Mouse (Mus musculus) liver, embryonic 13.5 days (tissue): ENCODE measurements around the gene Podn. TPM values are rescaled to one million over a fixed set of nuclear protein-coding genes. Genes with fewer than 3 reads are reported as not detected.

ENCODE experiments used
- ATAC-seq: fragments of 200-750 bp; cut with Nextera tagmentation; 2 replicates; pipeline ENCODE4 v1.8.0; 2017; ENCODE audit warnings: low read depth, mild to moderate bottlenecking, moderate number of reproducible peaks, moderate library complexity
- DNase-seq: peaks from one replicate; pipeline ENCODE4 v3.0.0; 2022
- H3K27ac ChIP-seq: fragments of 300-500 bp; sonication (generic); 2 replicates; pipeline ENCODE4 v1.5.1; 2015; ENCODE audit warnings: moderate library complexity, mild to moderate bottlenecking, inconsistent platforms
- H3K27me3 ChIP-seq: fragments of 300-500 bp; sonication (generic); 2 replicates; pipeline ENCODE4 v1.6.1; 2015; ENCODE audit warnings: mild to moderate bottlenecking, inconsistent platforms
- H3K36me3 ChIP-seq: fragments of 300-500 bp; sonication (generic); 2 replicates; pipeline ENCODE4 v1.6.1; 2015; ENCODE audit warnings: mild to moderate bottlenecking, inconsistent platforms
- H3K4me1 ChIP-seq: fragments of 300-500 bp; sonication (generic); replicated peaks from 2 replicates; pipeline ENCODE4 v1.6.1; 2015; ENCODE audit warnings: inconsistent platforms
- H3K4me2 ChIP-seq: fragments of 300-500 bp; sonication (generic); 2 replicates; pipeline ENCODE4 v1.6.1; 2015; ENCODE audit warnings: inconsistent platforms, mild to moderate bottlenecking, moderate library complexity
- H3K4me3 ChIP-seq: fragments of 300-500 bp; sonication (generic); replicated peaks from 2 replicates; pipeline ENCODE4 v1.5.1; 2015; ENCODE audit warnings: mild to moderate bottlenecking, inconsistent platforms
- H3K9ac ChIP-seq: fragments of 300-500 bp; sonication (generic); 2 replicates; pipeline ENCODE4 v1.6.1; 2015; ENCODE audit warnings: mild to moderate bottlenecking, inconsistent platforms
- H3K9me3 ChIP-seq: fragments of 300-500 bp; sonication (generic); replicated peaks from 2 replicates; pipeline ENCODE4 v1.6.1; 2016; ENCODE audit warnings: inconsistent platforms
- WGBS: fragments of 180-500 bp; shearing (Covaris S2); methylation state at CpG from one replicate; pipeline ENCODE4 v1.1.7; 2015; ENCODE audit not compliant: insufficient replicate concordance; 5-methylcytosine and 5-hydroxymethylcytosine counted together
- polyA plus RNA-seq: library from polyadenylated mRNA; unstranded; fragments of >200 nt; fragmentation: Nextera tagmentation; extraction: Ambion mirVana; gene quantifications from 2 replicates; pipeline ENCODE4 v1.2.1, GENCODE M21; 2015

Podn gene
- polyA plus RNA-seq, 1 experiment from 2014 or later: 0.28 TPM

GRCm38 (mm10) chr4:108077224-108077955, 18.9 kb downstream of the Podn start:
- DNase-seq (no peak), ATAC-seq (no peak)
- H3K27me3 ChIP-seq: no peaks in the 10 kb centered on the region
- 0 out of 2 replicates have a peak, but pooled peaks cover 2% of the 10 kb centered on the region for H3K4me1 ChIP-seq
- no peaks in the 10 kb centered on the region for H3K9me3 ChIP-seq
- 48% methylated on average over 3 of the region's 3 CpGs for WGBS
- H3K27ac ChIP-seq: no peak overlapping the region
- no peak overlapping the region for H3K4me2 ChIP-seq
- no peak overlapping the region for H3K9ac ChIP-seq
- no peak overlapping the region for H3K4me3 ChIP-seq
- H3K36me3 ChIP-seq: peaks cover 6% of the 10 kb centered on the region; the same call in 1 of the 2 replicates

- ATAC-seq (no peak), DNase-seq (no peak)
- Histone ChIP-seq H3K4me2 (no peak overlapping the region), H3K4me3 (no peak overlapping the region), H3K27ac (no peak overlapping the region), H3K9ac (no peak overlapping the region), H3K4me1 (peaks cover 17% of the 10 kb centered on the region), H3K36me3 (peaks cover 9% of the 10 kb centered on the region; the same call in 1 of the 2 replicates), H3K9me3 (no peaks in the 10 kb centered on the region), H3K27me3 (no peaks in the 10 kb centered on the region)
- 74% methylated on average over 3 of the region's 3 CpGs for WGBS
Measured at GRCm38 (mm10) chr4:108074204-108074823, 21.9 kb downstream of the Podn start.

- Histone ChIP-seq H3K27ac (no peak overlapping the region), H3K27me3 (no peaks in the 10 kb centered on the region), H3K4me2 (no peak overlapping the region), H3K4me1 (peaks cover 35% of the 10 kb centered on the region), H3K36me3 (peaks cover 14% of the 10 kb centered on the region; the same call in 1 of the 2 replicates), H3K9me3 (no peaks in the 10 kb centered on the region), H3K4me3 (no peak overlapping the region), H3K9ac (no peak overlapping the region)
- 76% methylated on average over 3 of the region's 3 CpGs for WGBS
- no peak for ATAC-seq
- DNase-seq: no peak
Measured at GRCm38 (mm10) chr4:108072086-108072485, 24.2 kb downstream of the Podn start.

- H3K9ac ChIP-seq: peak overlapping the region; percentile 78
- peak overlapping the region; percentile 67 for H3K4me3 ChIP-seq
- peak overlapping the region; percentile 66 for H3K27ac ChIP-seq
- H3K4me1 ChIP-seq: peaks cover 35% of the 10 kb centered on the region
- WGBS: 2% methylated on average over 26 of the region's 26 CpGs
- H3K36me3 ChIP-seq: peaks cover 17% of the 10 kb centered on the region; the same call in 1 of the 2 replicates
- H3K27me3 ChIP-seq: no peaks in the 10 kb centered on the region
- ATAC-seq (peak; percentile 91), DNase-seq (peak; percentile 93)
- H3K9me3 ChIP-seq: no peaks in the 10 kb centered on the region
- peak overlapping the region; percentile 78 for H3K4me2 ChIP-seq
Measured at GRCm38 (mm10) chr4:108071235-108071901, 24.9 kb downstream of the Podn start.

- WGBS: 6% methylated on average over 8 of the region's 8 CpGs
- Histone ChIP-seq H3K36me3 (peaks cover 24% of the 10 kb centered on the region), H3K9me3 (no peaks in the 10 kb centered on the region), H3K4me2 (peak overlapping the region; percentile 78), H3K4me3 (peak overlapping the region; percentile 67), H3K9ac (peak overlapping the region; percentile 78), H3K27me3 (no peaks in the 10 kb centered on the region), H3K27ac (peak overlapping the region; percentile 66), H3K4me1 (peaks cover 35% of the 10 kb centered on the region)
- DNase-seq (no peak), ATAC-seq (no peak)
Measured at GRCm38 (mm10) chr4:108070723-108071122, 25.5 kb downstream of the Podn start.

DNA sequence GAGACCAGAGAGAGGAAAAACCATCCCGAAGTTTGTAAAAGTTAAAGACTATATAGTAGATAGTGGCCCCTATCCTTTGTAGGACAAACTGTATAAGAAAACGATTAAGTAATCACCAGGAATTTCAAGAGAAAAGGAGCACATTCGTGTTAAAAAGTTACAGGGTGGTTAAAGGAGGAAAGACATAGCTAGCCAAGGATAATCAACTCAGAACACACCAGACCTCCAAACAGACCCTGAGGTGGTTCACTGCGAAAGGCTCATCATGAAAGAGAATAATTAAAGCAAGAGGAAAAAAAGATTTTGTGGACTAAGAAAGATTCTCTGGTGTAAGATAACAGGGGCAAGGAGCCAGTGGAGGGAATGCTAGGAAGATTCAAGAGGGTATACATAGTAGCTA, 26.0 kb downstream of the Podn start:
- H3K4me1 ChIP-seq: peaks cover 39% of the 10 kb centered on the region
- no peaks in the 10 kb centered on the region for H3K9me3 ChIP-seq
- peaks cover 27% of the 10 kb centered on the region for H3K36me3 ChIP-seq
- peak overlapping the region; percentile 78 for H3K4me2 ChIP-seq
- no peaks in the 10 kb centered on the region for H3K27me3 ChIP-seq
- ATAC-seq: no peak
- H3K9ac ChIP-seq: peak overlapping the region; percentile 78
- WGBS: 48% methylated on average over 4 of the region's 4 CpGs
- peak overlapping the region; percentile 67 for H3K4me3 ChIP-seq
- no peak for DNase-seq
- peak overlapping the region; percentile 66 for H3K27ac ChIP-seq

- Histone ChIP-seq H3K27ac (peak overlapping the region; percentile 66), H3K4me3 (no peak overlapping the region), H3K4me1 (peaks cover 47% of the 10 kb centered on the region), H3K36me3 (peaks cover 42% of the 10 kb centered on the region), H3K4me2 (peak overlapping the region; percentile 78; the same call in 1 of the 2 replicates), H3K9ac (no peak overlapping the region), H3K9me3 (no peaks in the 10 kb centered on the region), H3K27me3 (no peaks in the 10 kb centered on the region)
- DNase-seq (no peak), ATAC-seq (no peak)
- 68% methylated on average over 2 of the region's 2 CpGs for WGBS
Measured at GRCm38 (mm10) chr4:108068081-108068480, 28.2 kb downstream of the Podn start.

- Histone ChIP-seq H3K27me3 (no peaks in the 10 kb centered on the region), H3K9ac (no peak overlapping the region), H3K9me3 (no peaks in the 10 kb centered on the region), H3K36me3 (peaks cover 50% of the 10 kb centered on the region), H3K4me3 (no peak overlapping the region), H3K4me1 (peaks cover 46% of the 10 kb centered on the region), H3K27ac (peak overlapping the region; percentile 66), H3K4me2 (peak overlapping the region; percentile 78; the same call in 1 of the 2 replicates)
- DNase-seq (no peak), ATAC-seq (no peak)
- 75% methylated on average over 7 of the region's 7 CpGs for WGBS
Measured at GRCm38 (mm10) chr4:108067261-108067660, 29.0 kb downstream of the Podn start.

DNA sequence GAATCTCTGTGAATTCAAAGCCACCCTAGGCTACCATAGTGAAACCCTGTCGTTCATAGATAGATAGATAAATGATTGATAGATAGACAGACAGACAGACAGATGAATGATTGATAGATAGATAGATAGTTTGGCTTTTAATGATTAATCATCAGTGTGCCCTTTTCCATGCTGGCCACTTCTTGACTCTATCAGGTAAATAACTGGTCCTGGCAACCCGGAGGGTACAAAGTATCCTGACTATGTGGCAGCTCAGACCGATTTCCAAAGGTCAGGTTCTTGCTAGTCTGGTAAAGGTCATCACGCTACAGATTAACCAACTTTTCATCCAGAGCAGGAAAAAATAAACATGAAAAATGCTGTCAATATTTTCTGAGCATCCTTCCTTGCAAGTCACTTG, 29.7 kb downstream of the Podn start:
- Histone ChIP-seq H3K27ac (peak overlapping the region; percentile 59), H3K4me3 (no peak overlapping the region), H3K27me3 (no peaks in the 10 kb centered on the region), H3K9me3 (no peaks in the 10 kb centered on the region), H3K4me1 (peaks cover 41% of the 10 kb centered on the region), H3K36me3 (peaks cover 53% of the 10 kb centered on the region), H3K4me2 (0 out of 2 replicates have a peak overlapping the region, but pooled peaks have one; percentile 2), H3K9ac (no peak overlapping the region)
- DNase-seq (no peak), ATAC-seq (no peak)
- WGBS: 72% methylated on average over 4 of the region's 4 CpGs

DNA sequence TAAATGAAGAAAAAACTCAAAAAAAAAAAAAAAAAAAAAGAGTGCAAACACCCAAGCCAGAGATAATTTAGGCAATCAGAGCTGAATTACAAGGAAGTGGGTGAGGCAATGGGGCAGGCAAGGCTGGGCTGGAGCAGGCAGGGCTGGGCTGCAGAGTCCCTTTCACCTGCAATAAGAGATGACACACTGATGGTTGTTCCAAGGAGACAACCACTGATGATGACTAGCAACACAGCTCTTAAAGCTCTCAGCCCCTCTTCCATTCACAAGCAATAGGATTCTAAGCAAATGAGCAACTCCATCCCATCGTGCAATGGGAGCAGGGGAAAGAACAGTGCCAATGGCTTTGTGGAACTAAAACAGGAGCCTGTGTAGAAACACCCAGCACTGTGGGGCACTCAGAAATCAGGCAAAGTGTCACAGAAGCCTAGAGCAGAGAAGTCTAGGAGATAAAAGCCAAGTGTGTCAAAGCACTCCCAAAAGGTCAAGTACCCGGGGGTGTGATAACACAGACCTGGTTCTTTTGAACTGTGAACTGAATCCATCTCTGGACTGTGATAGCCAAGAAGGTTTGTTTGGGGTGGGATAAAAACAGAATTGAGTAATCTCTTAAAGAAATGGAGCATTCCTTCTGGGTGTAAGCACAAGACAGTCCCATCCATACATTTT, 30.9 kb downstream of the Podn start:
- WGBS: 64% methylated on average over 2 of the region's 2 CpGs
- Histone ChIP-seq H3K9ac (no peak overlapping the region), H3K36me3 (peaks cover 63% of the 10 kb centered on the region), H3K27ac (peak overlapping the region; percentile 60), H3K4me2 (no peak overlapping the region), H3K9me3 (no peaks in the 10 kb centered on the region), H3K27me3 (no peaks in the 10 kb centered on the region), H3K4me3 (no peak overlapping the region), H3K4me1 (peaks cover 38% of the 10 kb centered on the region)
- ATAC-seq (no peak), DNase-seq (no peak)

GRCm38 (mm10) chr4:108063616-108064015, 32.6 kb downstream of the Podn start:
- 74% methylated on average over 6 of the region's 6 CpGs for WGBS
- DNase-seq (no peak), ATAC-seq (no peak)
- Histone ChIP-seq H3K27me3 (no peaks in the 10 kb centered on the region), H3K4me3 (no peak overlapping the region), H3K4me2 (0 out of 2 replicates have a peak overlapping the region, but pooled peaks have one; percentile 10), H3K9ac (no peak overlapping the region), H3K36me3 (peaks cover 75% of the 10 kb centered on the region), H3K27ac (peak overlapping the region; percentile 58), H3K9me3 (no peaks in the 10 kb centered on the region), H3K4me1 (peaks cover 24% of the 10 kb centered on the region)
